Mouse (Mus musculus) adrenal gland, adult (tissue): ENCODE data around the gene Parp16.
"Not testable (repeated sequence)": the region's sequence is repeated elsewhere in the genome, so short reads cannot be mapped to it uniquely, and the experiment has no call there.

Experiments used
- DNase-seq, 2 experiments: peaks; one replicate each; pipeline ENCODE4 v3.0.0; 2022 to 2023; ENCODE audit warnings: low spot score in 1 of 2; ENCODE audit not compliant: inconsistent age in 2 of 2

Gene Parp16

GRCm38 (mm10) chr9:65239731-65240130 lies 44.6 kb downstream of the Parp16 start:
- DNase-seq: no peak

GRCm38 (mm10) chr9:65240587-65240986 lies 45.4 kb downstream of the Parp16 start:
- no peak for DNase-seq

GRCm38 (mm10) chr9:65241973-65242372 lies 46.8 kb downstream of the Parp16 start:
- DNase-seq: no peak

GRCm38 (mm10) chr9:65243249-65243648 lies 48.1 kb downstream of the Parp16 start:
- no peak for DNase-seq

- DNase-seq: peak in 1 of 2 experiments; percentile 36
These were observed 49.1 kb downstream of the Parp16 start for GRCm38 (mm10) chr9:65244036-65244806.

GRCm38 (mm10) chr9:65247502-65248376 lies 52.6 kb downstream of the Parp16 start:
- no peak for DNase-seq

GRCm38 (mm10) chr9:65248377-65248690 lies 53.2 kb downstream of the Parp16 start:
- no peak for DNase-seq

GRCm38 (mm10) chr9:65252026-65252425 lies 56.9 kb downstream of the Parp16 start:
- DNase-seq: peak; percentile 77 to 83

GRCm38 (mm10) chr9:65255906-65256600 lies 60.9 kb downstream of the Parp16 start:
- no peak for DNase-seq

GRCm38 (mm10) chr9:65257218-65257910 lies 62.2 kb downstream of the Parp16 start:
- no peak for DNase-seq

- DNase-seq: no peak
These were observed 64.2 kb downstream of the Parp16 start for GRCm38 (mm10) chr9:65259366-65259765.

- no peak for DNase-seq
These were observed 66.6 kb downstream of the Parp16 start for GRCm38 (mm10) chr9:65261591-65262230.

GRCm38 (mm10) chr9:65262641-65263120 lies 67.5 kb downstream of the Parp16 start:
- DNase-seq: no peak

- no peak for DNase-seq
These were observed 69.8 kb downstream of the Parp16 start, which contains the start of gene Cilp for GRCm38 (mm10) chr9:65264959-65265358. Gene Cilp, plus strand, starts transcription at chr9:65265180.

- DNase-seq: peak; percentile 36 to 74
These were observed 72.8 kb downstream of the Parp16 start for GRCm38 (mm10) chr9:65267742-65268515.

GRCm38 (mm10) chr9:65273048-65273809 lies 78.1 kb downstream of the Parp16 start:
- DNase-seq: no peak

- DNase-seq: no peak
These were observed 78.7 kb downstream of the Parp16 start for GRCm38 (mm10) chr9:65273873-65274272.

GRCm38 (mm10) chr9:65274851-65275250 lies 79.7 kb downstream of the Parp16 start:
- DNase-seq: not testable (repeated sequence)
